Mouse (Mus musculus) cerebellum, adult 8-10 months (tissue): ENCODE results near the gene Nr1h4.

Experiments used
- DNase-seq: peaks from one replicate; pipeline ENCODE4 v3.0.0; 2022

The Nr1h4 gene

GRCm38 (mm10) chr10:89424800-89425393, 108.5 kb downstream of the Nr1h4 start:
- DNase-seq = no peak

GRCm38 (mm10) chr10:89424217-89424616, 109.2 kb downstream of the Nr1h4 start:
- no peak for DNase-seq

GRCm38 (mm10) chr10:89423164-89423778, 110.1 kb downstream of the Nr1h4 start:
- DNase-seq = no peak

- no peak for DNase-seq
These were observed 110.8 kb downstream of the Nr1h4 start for GRCm38 (mm10) chr10:89422504-89423158.

- no peak for DNase-seq
These were observed 115.4 kb downstream of the Nr1h4 start for GRCm38 (mm10) chr10:89417966-89418365.

GRCm38 (mm10) chr10:89415478-89415877, 117.9 kb downstream of the Nr1h4 start:
- DNase-seq = no peak

GRCm38 (mm10) chr10:89407551-89407950, 125.8 kb downstream of the Nr1h4 start:
- no peak for DNase-seq

GRCm38 (mm10) chr10:89406733-89407484, 126.5 kb downstream of the Nr1h4 start:
- DNase-seq = no peak

- DNase-seq = no peak
These were observed 128.4 kb downstream of the Nr1h4 start for GRCm38 (mm10) chr10:89404936-89405335.
